Mouse (Mus musculus) spleen, adult 2 months (tissue): ENCODE results near the gene Ctnna2.

Source experiments
- CTCF ChIP-seq: fragments of 200-500 bp; IDR thresholded peaks from 2 replicates; pipeline ENCODE4 v1.5.1; 2011; ENCODE audit warnings: mild to moderate bottlenecking, inconsistent platforms; ENCODE audit not compliant: insufficient read depth, insufficient read length, insufficient replicate concordance; ENCODE audit errors: extremely low read depth
- POLR2A ChIP-seq: fragments of 200-500 bp; IDR thresholded peaks from 2 replicates; pipeline ENCODE4 v1.6.1; 2011; ENCODE audit warnings: low read depth, low read length, inconsistent platforms

DNA sequence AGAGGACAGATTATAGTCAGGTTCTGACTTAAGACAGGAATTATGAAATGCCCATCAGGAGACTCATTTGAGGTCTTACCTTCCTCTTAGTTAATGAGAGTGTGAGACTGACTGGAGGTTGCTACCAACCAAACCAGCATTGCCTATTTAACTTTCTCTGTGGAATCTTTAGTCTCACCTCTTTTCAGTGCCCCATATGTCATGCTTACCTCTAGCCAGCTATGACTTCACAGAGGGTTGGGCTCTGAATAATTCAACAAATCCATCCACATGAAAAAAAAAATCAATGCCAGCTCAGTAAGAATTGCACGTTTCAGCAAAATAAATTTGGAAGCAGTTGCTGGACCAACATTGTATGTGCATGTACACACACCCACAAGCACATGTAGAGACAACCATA lies 562.5 kb downstream of the Ctnna2 start:
- TF ChIP-seq CTCF, result no peak
- no peak for TF ChIP-seq POLR2A
